Mouse (Mus musculus) spleen, adult 2 months (tissue): ENCODE data around the gene Slc5a5. TPM values are rescaled to one million over a fixed set of nuclear protein-coding genes. Genes with fewer than 3 reads are reported as not detected.

ENCODE experiments used
- DNase-seq, 2 experiments: peaks; one replicate each; pipeline versions ENCODE4 v3.0.0 to v3.0.0-alpha.2; 2012 to 2021; ENCODE audit warnings: low spot score in 2 of 2, low read depth in 1 of 2
- H3K27ac ChIP-seq: fragments of 200-500 bp; 2 replicates; pipeline ENCODE4 v1.5.1; 2012; ENCODE audit warnings: low read length, inconsistent platforms; ENCODE audit not compliant: insufficient read depth
- H3K27me3 ChIP-seq: fragments of 200-500 bp; 2 replicates; pipeline ENCODE4 v1.6.1; 2012; ENCODE audit warnings: mild to moderate bottlenecking, moderate library complexity, low read length, inconsistent platforms; ENCODE audit not compliant: control insufficient read depth, insufficient read depth
- H3K36me3 ChIP-seq: fragments of 200-500 bp; 2 replicates; pipeline ENCODE4 v1.6.1; 2012; ENCODE audit warnings: mild to moderate bottlenecking, low read length, inconsistent platforms; ENCODE audit not compliant: control insufficient read depth, insufficient read depth
- H3K4me1 ChIP-seq: fragments of 200-500 bp; 2 replicates; pipeline ENCODE4 v1.6.1; 2011; ENCODE audit warnings: inconsistent platforms; ENCODE audit not compliant: control insufficient read depth, insufficient read depth, insufficient read length
- H3K4me3 ChIP-seq: fragments of 200-500 bp; 2 replicates; pipeline ENCODE4 v1.5.1; 2011; ENCODE audit warnings: mild to moderate bottlenecking, inconsistent platforms; ENCODE audit not compliant: insufficient read depth, insufficient read length; ENCODE audit errors: extremely low read depth
- CTCF ChIP-seq: fragments of 200-500 bp; IDR thresholded peaks from 2 replicates; pipeline ENCODE4 v1.5.1; 2011; ENCODE audit warnings: mild to moderate bottlenecking, inconsistent platforms; ENCODE audit not compliant: insufficient read depth, insufficient read length, insufficient replicate concordance; ENCODE audit errors: extremely low read depth
- POLR2A ChIP-seq: fragments of 200-500 bp; IDR thresholded peaks from 2 replicates; pipeline ENCODE4 v1.6.1; 2011; ENCODE audit warnings: low read depth, low read length, inconsistent platforms
- WGBS: fragments of 180-500 bp; shearing (Covaris S2); methylation state at CpG from one replicate; pipeline ENCODE4 v1.1.7; 2018; 5-methylcytosine and 5-hydroxymethylcytosine counted together
- polyA plus RNA-seq: library from polyadenylated mRNA; depleted of rRNA; stranded (reverse); fragments of >200 nt; gene quantifications from 2 replicates; pipeline ENCODE4 v1.2.3, GENCODE M21; 2012

Slc5a5 gene
- polyA plus RNA-seq, 1 experiment = 1.0 TPM

- no peak for DNase-seq
- 24% methylated on average over 33 of the region's 33 CpGs for WGBS
- Histone ChIP-seq H3K4me3 (no peak overlapping the region), H3K4me1 (peaks cover 11% of the 10 kb centered on the region), H3K27me3 (no peaks in the 10 kb centered on the region), H3K27ac (no peak overlapping the region), H3K36me3 (no peaks in the 10 kb centered on the region)
- no peak for TF ChIP-seq POLR2A
- TF ChIP-seq CTCF = no peak
Observed at GRCm38 (mm10) chr8:70856541-70857197, 35.9 kb downstream of the Slc5a5 start.

DNA sequence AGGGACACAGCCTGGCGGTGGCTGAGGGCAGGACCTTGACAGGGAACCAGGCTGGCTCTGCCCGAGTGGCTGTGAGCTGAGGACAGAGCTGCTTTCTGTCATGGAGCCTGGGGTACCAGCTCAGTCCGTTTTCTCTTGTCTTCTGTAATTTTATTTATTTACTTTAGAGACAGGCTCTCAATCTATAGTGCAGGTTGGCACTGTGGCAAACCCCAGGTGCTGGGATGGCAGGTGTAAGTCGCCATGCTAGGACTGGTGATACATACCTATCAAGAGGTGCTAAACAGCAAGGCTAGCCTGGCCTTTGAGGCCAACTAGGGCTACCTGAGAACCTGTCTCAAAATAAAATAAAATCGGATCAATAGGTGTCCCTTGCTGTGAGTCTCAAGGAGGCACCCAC is 36.5 kb downstream of the Slc5a5 start:
- Histone ChIP-seq H3K4me3 (no peak overlapping the region), H3K36me3 (no peaks in the 10 kb centered on the region), H3K27me3 (no peaks in the 10 kb centered on the region), H3K4me1 (peaks cover 11% of the 10 kb centered on the region), H3K27ac (no peak overlapping the region)
- DNase-seq = no peak
- WGBS = 86% methylated on average over 5 of the region's 5 CpGs
- TF ChIP-seq CTCF = no peak
- no peak for TF ChIP-seq POLR2A

DNA sequence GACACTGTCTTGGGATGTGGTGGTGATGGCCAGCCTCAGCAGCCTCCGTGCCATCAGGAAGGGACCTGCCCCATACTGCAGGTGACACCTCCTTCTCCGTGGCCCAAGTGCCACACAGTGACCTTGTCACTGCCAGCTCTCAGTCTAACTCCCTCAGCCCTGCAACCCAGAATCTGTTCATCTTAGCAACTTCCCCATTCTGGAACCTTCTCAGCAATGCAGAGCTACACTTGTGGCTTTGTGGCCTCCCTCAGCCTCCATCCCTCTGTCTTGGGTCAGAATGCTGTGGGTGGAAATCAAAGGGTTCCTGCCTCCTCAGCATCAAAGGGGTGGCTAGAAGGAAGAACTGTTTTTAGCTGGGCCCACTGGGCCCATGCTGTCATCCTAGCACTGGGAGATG is 38.7 kb downstream of the Slc5a5 start:
- WGBS = 10% methylated on average over 2 of the region's 2 CpGs
- Histone ChIP-seq H3K27me3 (no peaks in the 10 kb centered on the region), H3K27ac (no peak overlapping the region), H3K36me3 (no peaks in the 10 kb centered on the region), H3K4me1 (peaks cover 11% of the 10 kb centered on the region), H3K4me3 (no peak overlapping the region)
- peak in 1 of 2 experiments; percentile 49 for DNase-seq
- TF ChIP-seq CTCF (no peak), POLR2A (no peak)

- TF ChIP-seq CTCF = no peak
- no peak for TF ChIP-seq POLR2A
- Histone ChIP-seq H3K4me3 (no peak overlapping the region), H3K27ac (no peak overlapping the region), H3K4me1 (peaks cover 11% of the 10 kb centered on the region), H3K27me3 (no peaks in the 10 kb centered on the region), H3K36me3 (no peaks in the 10 kb centered on the region)
- DNase-seq = no peak
- 94% methylated on average over 41 of the region's 41 CpGs for WGBS
Observed at GRCm38 (mm10) chr8:70852595-70853231, 39.8 kb downstream of the Slc5a5 start.

DNA sequence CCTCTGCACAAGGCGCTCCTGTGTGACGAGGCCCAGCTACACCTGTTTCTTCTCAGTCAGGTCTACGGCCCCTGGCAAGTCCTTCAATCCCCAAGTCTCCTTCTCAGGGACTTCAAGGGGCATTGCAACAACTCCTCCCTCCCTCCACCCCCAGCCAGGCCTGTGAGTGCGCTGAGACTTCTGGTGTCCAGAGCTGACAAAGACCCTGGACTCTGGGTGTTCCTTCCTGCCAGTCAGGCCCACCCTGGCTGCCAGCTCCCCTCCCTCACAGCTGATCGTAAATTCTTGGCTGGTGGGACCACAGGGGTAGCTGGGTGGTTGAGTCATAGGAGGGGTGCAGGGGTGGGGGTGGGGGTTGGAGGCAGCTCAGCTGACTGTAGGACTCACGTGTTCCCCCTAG is 40.7 kb downstream of the Slc5a5 start:
- Histone ChIP-seq H3K27me3 (no peaks in the 10 kb centered on the region), H3K4me1 (peaks cover 9% of the 10 kb centered on the region), H3K27ac (no peak overlapping the region), H3K4me3 (no peak overlapping the region), H3K36me3 (no peaks in the 10 kb centered on the region)
- no peak for DNase-seq
- TF ChIP-seq CTCF (no peak), POLR2A (no peak)
- 86% methylated on average over 6 of the region's 6 CpGs for WGBS

- Histone ChIP-seq H3K4me3 (no peak overlapping the region), H3K27ac (no peak overlapping the region), H3K4me1 (peaks cover 7% of the 10 kb centered on the region; the same call in 1 of the 2 replicates), H3K27me3 (no peaks in the 10 kb centered on the region), H3K36me3 (no peaks in the 10 kb centered on the region)
- TF ChIP-seq POLR2A = no peak
- no peak for TF ChIP-seq CTCF
- 92% methylated on average over 4 of the region's 4 CpGs for WGBS
- DNase-seq = no peak
Observed at GRCm38 (mm10) chr8:70850947-70851346, 41.6 kb downstream of the Slc5a5 start.
